Mouse (Mus musculus) neural tube, embryonic 14.5 days (tissue): ENCODE measurements around the gene Ccnd1. TPM values are rescaled to one million over a fixed set of nuclear protein-coding genes. Genes with fewer than 3 reads are reported as not detected.
A peak's percentile ranks its signal among the peaks of the same experiment; 100 is the strongest.
"Not testable (repeated sequence)": the region's sequence is repeated elsewhere in the genome, so short reads cannot be mapped to it uniquely, and the experiment has no call there.

Experiments used
- ATAC-seq: fragments of 200-750 bp; cut with Nextera tagmentation; 2 replicates; pipeline ENCODE4 v1.8.0; 2017; ENCODE audit warnings: low read depth, mild to moderate bottlenecking, moderate TSS enrichment, moderate library complexity
- H3K27ac ChIP-seq: fragments of 300-500 bp; sonication (generic); 2 replicates; pipeline ENCODE4 v1.5.1; 2014; ENCODE audit warnings: low read depth, mild to moderate bottlenecking, control low read depth, low read length, moderate library complexity, mixed read lengths
- H3K27me3 ChIP-seq: fragments of 300-500 bp; sonication (generic); 2 replicates; pipeline ENCODE4 v1.6.1; 2014; ENCODE audit warnings: low read length; ENCODE audit not compliant: control insufficient read depth, insufficient read depth
- H3K36me3 ChIP-seq: fragments of 300-500 bp; sonication (generic); 2 replicates; pipeline ENCODE4 v1.6.1; 2014; ENCODE audit warnings: low read length, mixed read lengths; ENCODE audit not compliant: control insufficient read depth, insufficient read depth
- H3K4me1 ChIP-seq: fragments of 300-500 bp; sonication (generic); 2 replicates; pipeline ENCODE4 v1.6.1; 2014; ENCODE audit warnings: low read length; ENCODE audit not compliant: control insufficient read depth, insufficient read depth
- H3K4me2 ChIP-seq: fragments of 300-500 bp; sonication (generic); 2 replicates; pipeline ENCODE4 v1.6.1; 2014; ENCODE audit warnings: mild to moderate bottlenecking, low read depth, low read length, control low read depth
- H3K4me3 ChIP-seq: fragments of 300-500 bp; sonication (generic); 2 replicates; pipeline ENCODE4 v1.5.1; 2014; ENCODE audit warnings: low read depth, low read length, control low read depth, mixed read lengths
- H3K9ac ChIP-seq: fragments of 300-500 bp; sonication (generic); replicated peaks from 2 replicates; pipeline ENCODE4 v1.6.1; 2014; ENCODE audit warnings: low read depth, mild to moderate bottlenecking, control low read depth, low read length, mixed read lengths
- H3K9me3 ChIP-seq: fragments of 300-500 bp; sonication (generic); 2 replicates; pipeline ENCODE4 v1.6.1; 2016; ENCODE audit warnings: low read length; ENCODE audit not compliant: control insufficient read depth
- WGBS: fragments of 180-500 bp; shearing (Covaris S2); extraction: QIAGEN DNeasy Blood & Tissue Kit; methylation state at CpG from one replicate; pipeline ENCODE4 v1.1.7; 2014; 5-methylcytosine and 5-hydroxymethylcytosine counted together
- polyA plus RNA-seq: library from polyadenylated mRNA; unstranded; fragments of >200 nt; fragmentation: Nextera tagmentation; extraction: Ambion mirVana; gene quantifications from 2 replicates; pipeline ENCODE4 v1.2.1, GENCODE M21; 2014

The Ccnd1 gene
- polyA plus RNA-seq, 1 experiment from 2014 or later = 12.1 TPM

- ATAC-seq = peak; percentile 35; the same call in 1 of the 2 replicates
- Histone ChIP-seq H3K27me3 (no peaks in the 10 kb centered on the region), H3K36me3 (no peaks in the 10 kb centered on the region), H3K9ac (no peak overlapping the region), H3K9me3 (no peaks in the 10 kb centered on the region), H3K4me2 (peak overlapping the region; percentile 40; the same call in 1 of the 2 replicates), H3K4me3 (no peak overlapping the region), H3K4me1 (no peaks in the 10 kb centered on the region), H3K27ac (no peak overlapping the region)
- 10% methylated on average over 28 of the region's 28 CpGs for WGBS
Observed at GRCm38 (mm10) chr7:144906708-144907397, 32.9 kb downstream of the Ccnd1 start.

GRCm38 (mm10) chr7:144905514-144905913 lies 34.2 kb downstream of the Ccnd1 start:
- WGBS = 99% methylated on average over 3 of the region's 3 CpGs
- not testable (repeated sequence) for H3K4me2 ChIP-seq, H3K9ac ChIP-seq, H3K27me3 ChIP-seq, H3K4me1 ChIP-seq, ATAC-seq, H3K4me3 ChIP-seq, H3K27ac ChIP-seq, H3K36me3 ChIP-seq, H3K9me3 ChIP-seq

GRCm38 (mm10) chr7:144898506-144898905 lies 41.2 kb downstream of the Ccnd1 start:
- H3K4me2 ChIP-seq = peak overlapping the region; percentile 93; the same call in 1 of the 2 replicates
- peaks cover 6% of the 10 kb centered on the region; the same call in 1 of the 2 replicates for H3K27me3 ChIP-seq
- peaks cover 14% of the 10 kb centered on the region for H3K4me1 ChIP-seq
- 0 out of 2 replicates have a peak overlapping the region, but pooled peaks have one; percentile 4 for H3K4me3 ChIP-seq
- no peak for ATAC-seq
- H3K9me3 ChIP-seq = no peaks in the 10 kb centered on the region
- WGBS = 39% methylated on average over 6 of the region's 6 CpGs
- H3K27ac ChIP-seq = no peak overlapping the region
- no peak overlapping the region; the same call in 1 of the 2 replicates for H3K9ac ChIP-seq
- no peaks in the 10 kb centered on the region for H3K36me3 ChIP-seq

- H3K9me3 ChIP-seq = no peaks in the 10 kb centered on the region
- WGBS = under 1% methylated on average over 62 of the region's 65 CpGs
- peak within 1 kb of the TSS; percentile 58 for H3K27ac ChIP-seq
- peak within 1 kb of the TSS; percentile 33 for H3K4me3 ChIP-seq
- H3K4me2 ChIP-seq = peak within 1 kb of the TSS; percentile 93
- peaks cover 6% of the 10 kb centered on the region; the same call in 1 of the 2 replicates for H3K27me3 ChIP-seq
- peaks cover 14% of the 10 kb centered on the region for H3K4me1 ChIP-seq
- ATAC-seq = peak; percentile 15; the same call in 1 of the 2 replicates
- H3K36me3 ChIP-seq = no peaks in the 10 kb centered on the region
- H3K9ac ChIP-seq = peak within 1 kb of the TSS; percentile 44
Observed at GRCm38 (mm10) chr7:144896294-144897218, 43.2 kb downstream of the Ccnd1 start, which contains the start of gene Fgf15. Gene Fgf15, plus strand, starts transcription at chr7:144896531.

- H3K36me3 ChIP-seq = no peaks in the 10 kb centered on the region
- WGBS = under 1% methylated on average over 37 of the region's 37 CpGs
- peak overlapping the region; percentile 58 for H3K27ac ChIP-seq
- H3K4me2 ChIP-seq = peak overlapping the region; percentile 93
- ATAC-seq = peak; percentile 80
- peak overlapping the region; percentile 33 for H3K4me3 ChIP-seq
- H3K4me1 ChIP-seq = peaks cover 14% of the 10 kb centered on the region
- peak overlapping the region; percentile 44 for H3K9ac ChIP-seq
- no peaks in the 10 kb centered on the region for H3K9me3 ChIP-seq
- H3K27me3 ChIP-seq = peaks cover 6% of the 10 kb centered on the region; the same call in 1 of the 2 replicates
Observed at GRCm38 (mm10) chr7:144895305-144896111, 44.2 kb downstream of the Ccnd1 start.

GRCm38 (mm10) chr7:144894706-144895105 lies 45.0 kb downstream of the Ccnd1 start:
- peak overlapping the region; percentile 33; the same call in 1 of the 2 replicates for H3K4me3 ChIP-seq
- H3K27ac ChIP-seq = no peak overlapping the region
- ATAC-seq = no peak
- H3K4me1 ChIP-seq = peaks cover 14% of the 10 kb centered on the region
- peaks cover 6% of the 10 kb centered on the region; the same call in 1 of the 2 replicates for H3K27me3 ChIP-seq
- H3K9me3 ChIP-seq = no peaks in the 10 kb centered on the region
- 3% methylated on average over 4 of the region's 4 CpGs for WGBS
- peak overlapping the region; percentile 93 for H3K4me2 ChIP-seq
- no peak overlapping the region for H3K9ac ChIP-seq
- no peaks in the 10 kb centered on the region for H3K36me3 ChIP-seq

GRCm38 (mm10) chr7:144894191-144894590 lies 45.5 kb downstream of the Ccnd1 start:
- ATAC-seq = no peak
- 3% methylated on average over 5 of the region's 5 CpGs for WGBS
- peaks cover 14% of the 10 kb centered on the region for H3K4me1 ChIP-seq
- H3K4me3 ChIP-seq = no peak overlapping the region
- no peak overlapping the region for H3K4me2 ChIP-seq
- H3K9me3 ChIP-seq = no peaks in the 10 kb centered on the region
- H3K36me3 ChIP-seq = no peaks in the 10 kb centered on the region
- no peak overlapping the region for H3K27ac ChIP-seq
- H3K9ac ChIP-seq = no peak overlapping the region
- H3K27me3 ChIP-seq = peaks cover 6% of the 10 kb centered on the region; the same call in 1 of the 2 replicates

GRCm38 (mm10) chr7:144892322-144892721 lies 47.4 kb downstream of the Ccnd1 start:
- WGBS = 60% methylated on average over 6 of the region's 6 CpGs
- no peaks in the 10 kb centered on the region for H3K36me3 ChIP-seq
- no peak overlapping the region for H3K4me2 ChIP-seq
- no peak overlapping the region for H3K4me3 ChIP-seq
- H3K4me1 ChIP-seq = peaks cover 14% of the 10 kb centered on the region
- H3K27ac ChIP-seq = no peak overlapping the region
- H3K9me3 ChIP-seq = no peaks in the 10 kb centered on the region
- no peak overlapping the region for H3K9ac ChIP-seq
- no peaks in the 10 kb centered on the region for H3K27me3 ChIP-seq
- ATAC-seq = no peak
